Mouse (Mus musculus): Measurements from ENCODE around the gene Gm6525.

The Gm6525 gene

GRCm38 (mm10) chr3:84173581-84174154 lies at the start of gene Gm6525:
Gene Gm6525 (plus strand): TSS chr3:84174104.
- no peak for DNase-seq (ENCODE audit: low spot score)

DNA sequence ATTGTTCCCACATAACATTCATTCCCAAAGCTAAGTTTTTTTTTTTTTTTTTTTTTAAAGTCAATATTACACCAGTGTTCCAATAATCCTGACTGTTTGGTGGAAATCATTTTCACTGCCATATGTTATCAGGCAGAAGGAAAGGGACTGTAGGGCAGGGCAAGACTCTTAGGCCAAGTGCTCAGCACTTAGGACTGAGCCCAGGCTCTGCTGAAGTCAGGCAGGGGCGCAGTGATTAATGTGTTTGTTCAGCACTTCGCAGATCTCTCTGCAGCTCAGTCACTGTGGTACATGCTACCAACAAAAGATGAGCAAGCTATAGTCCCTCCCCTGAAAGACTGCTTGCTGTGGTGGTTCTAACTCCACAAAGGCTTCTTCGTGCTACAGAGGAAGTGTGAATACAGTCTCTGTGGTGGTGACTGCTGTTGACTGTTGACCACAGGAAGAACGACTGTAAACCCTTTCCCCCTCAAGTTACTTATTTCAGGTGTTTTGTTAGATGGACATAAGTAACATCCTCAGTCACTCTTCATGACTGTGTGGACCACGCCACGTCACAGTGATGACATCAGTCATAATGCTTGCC lies 48.1 kb upstream of the Gm6525 start:
- DNase-seq (ENCODE audit: low spot score): no peak

DNA sequence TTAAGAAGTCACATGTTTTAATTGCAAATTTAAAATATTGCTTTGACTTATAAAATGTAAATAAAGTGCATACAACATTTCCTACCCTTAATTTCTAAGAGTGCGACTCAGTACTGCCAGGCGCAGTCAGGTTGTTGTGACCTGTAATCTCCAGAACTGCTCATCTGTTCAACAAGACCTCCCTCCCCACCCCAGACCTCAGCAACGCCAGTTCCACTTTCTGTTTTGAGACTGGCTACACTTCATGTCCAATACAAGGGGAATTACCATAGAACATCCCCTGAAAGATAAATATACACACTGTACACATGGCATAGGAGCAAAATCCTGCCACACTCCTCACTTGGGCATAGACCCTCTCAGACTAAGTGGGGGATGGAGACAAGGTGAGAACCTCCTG lies 47.2 kb upstream of the Gm6525 start:
- no peak for DNase-seq (ENCODE audit: low spot score)

- DNase-seq (ENCODE audit: low spot score): no peak
Observed at GRCm38 (mm10) chr3:84127431-84127830, 46.5 kb upstream of the Gm6525 start.

- no peak for DNase-seq (ENCODE audit: low spot score)
Observed at GRCm38 (mm10) chr3:84128871-84129870, 44.7 kb upstream of the Gm6525 start.

DNA sequence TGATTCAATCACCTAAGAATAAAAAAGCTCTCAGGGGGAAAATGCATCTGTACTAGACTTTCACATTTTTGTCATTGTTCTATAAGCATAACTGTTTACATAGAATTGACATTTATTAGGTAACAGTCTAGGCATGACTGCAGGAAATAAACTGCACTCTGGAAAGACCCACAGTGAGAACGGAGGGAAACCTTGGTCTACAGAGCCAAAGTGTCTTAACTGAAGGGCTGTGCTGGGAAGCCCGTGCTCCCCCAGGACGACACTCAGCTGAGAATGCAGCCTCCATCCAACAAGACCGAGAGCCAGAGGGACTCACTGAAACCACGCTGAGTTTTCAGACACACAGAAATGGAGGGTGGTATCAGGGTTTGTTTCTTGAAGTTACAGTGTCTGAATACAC lies 43.1 kb upstream of the Gm6525 start:
- DNase-seq (ENCODE audit: low spot score): no peak

DNA sequence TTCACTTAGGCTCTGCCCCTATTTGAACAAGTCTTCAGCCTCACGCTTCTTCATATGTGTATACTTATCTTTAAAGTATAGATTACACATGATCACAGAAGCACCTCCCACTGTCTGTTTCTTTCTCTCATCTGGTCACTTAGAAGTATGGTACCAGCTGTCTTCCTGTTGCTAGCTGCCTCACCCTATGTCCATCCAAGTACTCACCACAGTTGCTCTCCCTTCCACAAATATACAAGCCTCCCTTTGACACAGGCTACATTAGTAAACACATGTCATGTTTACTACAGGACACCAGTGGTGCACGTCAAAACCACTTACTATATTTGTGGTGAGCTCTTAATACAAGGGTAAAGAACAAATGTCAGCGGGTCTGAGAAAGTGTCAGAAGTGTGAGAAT lies 42.5 kb upstream of the Gm6525 start:
- DNase-seq (ENCODE audit: low spot score): no peak

GRCm38 (mm10) chr3:84135387-84135786 lies 38.5 kb upstream of the Gm6525 start:
- DNase-seq (ENCODE audit: low spot score): no peak

DNA sequence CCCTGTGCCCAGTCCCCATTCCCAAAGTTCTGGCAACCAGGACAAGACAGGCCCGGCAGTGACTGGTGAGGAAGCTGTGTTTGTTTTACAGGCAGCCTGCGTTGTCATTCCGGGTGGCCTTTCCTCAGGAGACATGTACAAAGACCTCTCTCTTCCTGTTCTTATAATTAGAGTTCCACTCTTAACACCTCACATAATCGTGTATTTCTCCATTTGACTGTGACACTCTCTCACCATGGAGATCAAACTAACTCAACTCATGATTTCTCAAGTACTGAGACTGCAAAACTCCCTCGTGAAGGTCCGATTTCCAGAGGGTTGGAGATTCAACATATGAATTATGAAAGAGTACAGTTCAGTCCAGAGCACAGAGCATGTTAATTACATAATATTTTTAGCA lies 38.0 kb upstream of the Gm6525 start:
- DNase-seq (ENCODE audit: low spot score): no peak

- DNase-seq (ENCODE audit: low spot score): no peak
Observed at GRCm38 (mm10) chr3:84136509-84136908, 37.4 kb upstream of the Gm6525 start.

GRCm38 (mm10) chr3:84140947-84141346 lies 33.0 kb upstream of the Gm6525 start:
- no peak for DNase-seq (ENCODE audit: low spot score)

- DNase-seq (ENCODE audit: low spot score): no peak
Observed at GRCm38 (mm10) chr3:84149831-84150230, 24.1 kb upstream of the Gm6525 start.

DNA sequence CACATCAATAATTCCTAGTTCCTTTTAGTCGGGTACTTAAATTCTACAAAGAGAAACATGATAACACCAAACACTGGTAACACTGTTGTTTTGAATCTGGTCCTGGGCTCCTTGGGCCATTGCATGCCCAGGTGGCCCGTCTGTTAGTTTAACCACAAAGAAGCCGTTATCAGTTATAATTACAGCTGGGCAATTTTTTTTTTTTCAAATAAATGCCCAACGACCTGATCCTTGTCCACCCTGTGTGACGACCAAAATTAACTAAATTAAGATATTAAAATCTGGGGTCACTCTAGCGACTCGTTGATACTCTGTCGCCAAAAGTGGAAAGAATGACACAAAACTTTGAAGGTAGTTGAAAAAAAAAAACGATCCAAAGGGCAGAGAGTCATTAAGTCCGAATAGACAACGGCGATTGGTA lies 19.2 kb upstream of the Gm6525 start:
- DNase-seq (ENCODE audit: low spot score): no peak

DNA sequence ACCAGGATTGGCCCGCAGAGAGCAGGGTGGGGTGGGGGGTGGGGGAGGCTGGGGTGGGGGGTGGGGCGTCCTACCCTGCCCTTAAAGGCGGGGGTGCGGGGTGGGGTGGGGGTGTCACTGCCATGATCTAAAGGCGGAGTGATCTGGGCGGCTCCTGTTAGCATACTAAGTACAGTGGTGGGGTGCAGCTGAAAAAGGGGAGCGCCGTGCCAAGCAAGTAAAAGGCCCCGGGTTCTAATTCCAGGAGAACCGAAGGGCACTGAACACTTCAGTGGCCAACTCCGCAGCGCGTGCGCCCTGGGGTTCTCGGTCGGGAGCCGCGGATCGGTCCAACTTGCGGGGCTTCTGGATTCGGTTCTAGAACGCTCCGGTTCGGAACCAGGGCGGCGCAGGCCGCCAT lies 18.8 kb upstream of the Gm6525 start:
- no peak for DNase-seq (ENCODE audit: low spot score)

DNA sequence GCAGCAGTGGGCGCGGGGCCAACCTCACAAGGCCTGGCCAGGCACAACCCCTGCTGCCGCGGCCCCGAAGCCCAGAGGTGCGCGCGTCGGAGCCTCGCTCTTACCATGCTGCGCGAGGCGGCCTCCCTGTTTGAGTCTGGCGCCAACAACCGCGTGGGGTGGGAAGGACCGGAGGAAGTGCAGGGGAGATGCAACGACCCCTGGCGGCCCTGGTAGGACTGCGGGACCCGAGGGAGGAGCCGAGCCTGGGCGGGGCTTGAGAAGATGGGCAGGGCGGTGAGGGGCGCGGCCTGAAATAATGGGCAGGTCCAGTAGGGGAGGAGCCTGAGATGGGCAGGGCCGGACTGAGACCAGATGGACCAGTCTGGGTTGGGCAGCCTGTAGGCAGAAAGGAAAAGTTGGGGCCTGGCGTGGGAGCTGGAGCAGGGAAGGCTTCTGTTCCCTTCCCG lies 18.3 kb upstream of the Gm6525 start, which contains the start of gene Mnd1:
Gene Mnd1, minus strand, starts transcription at position 229 of the 449 bp plus-strand sequence.
- peak; percentile 99 for DNase-seq (ENCODE audit: low spot score)

- DNase-seq (ENCODE audit: low spot score): no peak
Observed at GRCm38 (mm10) chr3:84156105-84156504, 17.8 kb upstream of the Gm6525 start.

DNA sequence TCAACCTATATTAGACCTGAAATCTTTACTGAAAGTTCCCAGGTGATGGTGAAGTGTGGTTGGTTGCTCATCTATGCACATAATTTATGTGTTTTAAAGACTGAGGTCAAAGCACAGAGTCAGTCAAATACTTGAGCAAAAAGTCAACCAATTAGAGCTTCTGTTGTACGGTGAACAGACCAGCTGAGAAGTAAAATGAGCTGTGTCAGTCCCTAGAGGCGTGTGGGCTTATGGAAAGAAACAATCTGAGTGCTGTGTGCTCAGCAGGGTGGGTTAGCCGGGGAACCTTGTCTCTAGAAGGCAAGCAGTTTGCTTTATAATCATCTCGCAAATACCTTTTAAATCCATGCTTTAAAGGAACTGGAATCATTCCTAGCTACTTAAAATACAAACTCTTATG lies 16.9 kb upstream of the Gm6525 start:
- DNase-seq (ENCODE audit: low spot score): no peak

GRCm38 (mm10) chr3:84157559-84158350 lies 16.1 kb upstream of the Gm6525 start:
- DNase-seq (ENCODE audit: low spot score): no peak

- no peak for DNase-seq (ENCODE audit: low spot score)
Observed at GRCm38 (mm10) chr3:84165391-84165790, 8.5 kb upstream of the Gm6525 start.

GRCm38 (mm10) chr3:84166073-84166472 lies 7.8 kb upstream of the Gm6525 start:
- no peak for DNase-seq (ENCODE audit: low spot score)

- no peak for DNase-seq (ENCODE audit: low spot score)
Observed at GRCm38 (mm10) chr3:84168943-84169342, 5.0 kb upstream of the Gm6525 start.

DNA sequence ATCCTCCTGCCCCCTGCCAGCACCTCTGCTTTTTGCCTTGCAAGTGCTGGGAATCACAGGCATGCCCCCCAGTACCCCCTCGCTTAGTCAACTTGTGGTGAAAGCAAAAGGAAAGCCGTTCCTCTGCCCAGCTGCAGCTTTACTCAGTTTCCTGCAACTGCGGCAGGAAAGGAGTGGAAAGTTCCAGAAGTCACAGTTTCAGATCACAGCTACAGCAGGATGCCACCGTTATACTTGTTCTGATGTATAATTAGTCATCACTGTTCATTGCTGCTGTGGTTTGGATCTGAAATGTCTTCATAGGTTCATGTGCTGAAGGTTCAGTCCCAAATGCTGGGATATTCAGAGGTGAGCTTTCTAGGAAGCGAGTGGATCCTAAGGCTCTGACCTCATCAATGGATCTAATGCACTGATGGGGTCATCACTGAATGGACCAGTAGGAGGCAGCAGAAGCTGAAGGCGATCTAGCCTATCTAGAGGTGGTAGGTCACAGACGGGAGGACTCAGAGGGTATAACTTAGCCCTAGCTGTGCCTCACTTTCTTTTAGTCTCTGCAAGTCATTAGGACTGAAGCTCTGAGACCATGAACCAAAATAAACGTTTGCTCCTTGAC lies 4.4 kb upstream of the Gm6525 start:
- no peak for DNase-seq (ENCODE audit: low spot score)

All from ovary, postnatal 14 days (tissue).